Mouse (Mus musculus): ENCODE results near the gene Fbxw7.

GRCm38 (mm10) chr3:84843594-84843993 is 28.5 kb downstream of the Fbxw7 start:
- TF ChIP-seq CTCF (IDR thresholded peaks at IDR 0.05; ENCODE audit: borderline replicate concordance, insufficient read depth, low read length) (no peak), POLR2A (IDR thresholded peaks at IDR 0.05; ENCODE audit: low read depth, low read length) (no peak)

Measured in embryonic fibroblast, embryonic 13.5 days (primary cell).